Mouse (Mus musculus) embryonic facial prominence, embryonic 11.5 days (tissue): ENCODE data around the gene Gm20388. TPM values are rescaled to one million over a fixed set of nuclear protein-coding genes. Genes with fewer than 3 reads are reported as not detected.

Experiments
- ATAC-seq: fragments of 200-750 bp; cut with Nextera tagmentation; replicated peaks from 2 replicates; pipeline ENCODE4 v1.8.0; 2017; ENCODE audit warnings: low read depth; ENCODE audit not compliant: insufficient number of reproducible peaks, low FRiP score, low TSS enrichment
- DNase-seq: peaks from one replicate; pipeline ENCODE4 v3.0.0-alpha.2; 2015; ENCODE audit warnings: low spot score
- H3K27ac ChIP-seq: fragments of 300-500 bp; sonication (generic); replicated peaks from 2 replicates; pipeline ENCODE4 v1.5.1; 2014; ENCODE audit warnings: mild to moderate bottlenecking, low read depth, low read length, control low read depth
- H3K27me3 ChIP-seq: fragments of 300-500 bp; sonication (generic); 2 replicates; pipeline ENCODE4 v1.6.1; 2014; ENCODE audit warnings: mild to moderate bottlenecking, low read length, moderate library complexity, mixed read lengths; ENCODE audit not compliant: control insufficient read depth, insufficient read depth
- H3K36me3 ChIP-seq: fragments of 300-500 bp; sonication (generic); replicated peaks from 2 replicates; pipeline ENCODE4 v1.6.1; 2014; ENCODE audit warnings: low read depth, mild to moderate bottlenecking, low read length, moderate library complexity, mixed read lengths; ENCODE audit not compliant: control insufficient read depth, insufficient read depth
- H3K4me1 ChIP-seq: fragments of 300-500 bp; sonication (generic); 2 replicates; pipeline ENCODE4 v1.6.1; 2014; ENCODE audit warnings: low read length, mixed read lengths; ENCODE audit not compliant: control insufficient read depth, insufficient read depth
- H3K4me2 ChIP-seq: fragments of 300-500 bp; sonication (generic); 2 replicates; pipeline ENCODE4 v1.6.1; 2014; ENCODE audit warnings: low read depth, mild to moderate bottlenecking, control low read depth, low read length, moderate library complexity
- H3K4me3 ChIP-seq: fragments of 300-500 bp; sonication (generic); 2 replicates; pipeline ENCODE4 v1.5.1; 2014; ENCODE audit warnings: low read depth, low read length, control low read depth
- H3K9ac ChIP-seq: fragments of 300-500 bp; sonication (generic); replicated peaks from 2 replicates; pipeline ENCODE4 v1.6.1; 2014; ENCODE audit warnings: mild to moderate bottlenecking, control low read depth, low read length
- H3K9me3 ChIP-seq: fragments of 300-500 bp; sonication (generic); replicated peaks from 2 replicates; pipeline ENCODE4 v1.6.1; 2016; ENCODE audit warnings: mild to moderate bottlenecking, low read length, inconsistent platforms, mixed read lengths; ENCODE audit not compliant: control insufficient read depth
- WGBS: fragments of 180-500 bp; shearing (Covaris S2); extraction: QIAGEN DNeasy Blood & Tissue Kit; methylation state at CpG from one replicate; pipeline ENCODE4 v1.1.7; 2014; 5-methylcytosine and 5-hydroxymethylcytosine counted together
- polyA plus RNA-seq: library from polyadenylated mRNA; unstranded; fragments of >200 nt; fragmentation: Nextera tagmentation; extraction: Ambion mirVana; gene quantifications from 2 replicates; pipeline ENCODE4 v1.2.1, GENCODE M21; 2014

Gm20388 gene
- polyA plus RNA-seq, 1 experiment from 2014 or later = 3.1 TPM

- Histone ChIP-seq H3K27ac (no peak overlapping the region), H3K4me1 (no peaks in the 10 kb centered on the region; the same call in 1 of the 2 replicates), H3K4me2 (no peak overlapping the region), H3K9ac (no peak overlapping the region), H3K9me3 (no peaks in the 10 kb centered on the region), H3K36me3 (no peaks in the 10 kb centered on the region), H3K27me3 (no peaks in the 10 kb centered on the region; the same call in 1 of the 2 replicates), H3K4me3 (no peak overlapping the region)
- DNase-seq (no peak), ATAC-seq (no peak)
- WGBS = 56% methylated on average over 8 of the region's 8 CpGs
Observed at GRCm38 (mm10) chr8:123734486-123734885, 3823.8 kb downstream of the Gm20388 start.

GRCm38 (mm10) chr8:123736974-123737373, 3826.3 kb downstream of the Gm20388 start:
- WGBS = 76% methylated on average over 9 of the region's 9 CpGs
- no peak overlapping the region for H3K4me2 ChIP-seq
- no peaks in the 10 kb centered on the region for H3K36me3 ChIP-seq
- H3K4me1 ChIP-seq = no peaks in the 10 kb centered on the region
- ATAC-seq (no peak), DNase-seq (no peak)
- no peaks in the 10 kb centered on the region for H3K27me3 ChIP-seq
- H3K9me3 ChIP-seq = no peaks in the 10 kb centered on the region
- no peak overlapping the region for H3K4me3 ChIP-seq
- no peak overlapping the region for H3K9ac ChIP-seq
- H3K27ac ChIP-seq = no peak overlapping the region

- no peaks in the 10 kb centered on the region for H3K36me3 ChIP-seq
- H3K27me3 ChIP-seq = no peaks in the 10 kb centered on the region
- no peak overlapping the region for H3K4me2 ChIP-seq
- ATAC-seq (no peak), DNase-seq (no peak)
- no peaks in the 10 kb centered on the region for H3K4me1 ChIP-seq
- H3K9ac ChIP-seq = no peak overlapping the region
- no peaks in the 10 kb centered on the region for H3K9me3 ChIP-seq
- no peak overlapping the region for H3K27ac ChIP-seq
- WGBS = 75% methylated on average over 4 of the region's 4 CpGs
- no peak overlapping the region for H3K4me3 ChIP-seq
Observed at GRCm38 (mm10) chr8:123740263-123740662, 3829.6 kb downstream of the Gm20388 start.

GRCm38 (mm10) chr8:123741232-123741631, 3830.6 kb downstream of the Gm20388 start:
- Histone ChIP-seq H3K27ac (no peak overlapping the region), H3K4me2 (no peak overlapping the region), H3K36me3 (no peaks in the 10 kb centered on the region), H3K4me3 (no peak overlapping the region), H3K9ac (no peak overlapping the region), H3K4me1 (no peaks in the 10 kb centered on the region), H3K27me3 (no peaks in the 10 kb centered on the region), H3K9me3 (no peaks in the 10 kb centered on the region)
- no peak for ATAC-seq
- 64% methylated on average over 9 of the region's 9 CpGs for WGBS
- no peak for DNase-seq

GRCm38 (mm10) chr8:123746488-123746887, 3835.8 kb downstream of the Gm20388 start:
- Histone ChIP-seq H3K4me2 (no peak overlapping the region), H3K27me3 (no peaks in the 10 kb centered on the region), H3K4me3 (no peak overlapping the region), H3K27ac (no peak overlapping the region), H3K9ac (no peak overlapping the region), H3K4me1 (no peaks in the 10 kb centered on the region), H3K9me3 (no peaks in the 10 kb centered on the region), H3K36me3 (no peaks in the 10 kb centered on the region)
- 95% methylated on average over 4 of the region's 4 CpGs for WGBS
- ATAC-seq (no peak), DNase-seq (no peak)

GRCm38 (mm10) chr8:123747772-123748171, 3837.1 kb downstream of the Gm20388 start:
- DNase-seq = no peak
- Histone ChIP-seq H3K27ac (no peak overlapping the region), H3K4me1 (peaks cover under 1% of the 10 kb centered on the region; the same call in 1 of the 2 replicates), H3K4me2 (no peak overlapping the region), H3K9me3 (no peaks in the 10 kb centered on the region), H3K36me3 (no peaks in the 10 kb centered on the region), H3K9ac (no peak overlapping the region), H3K27me3 (no peaks in the 10 kb centered on the region), H3K4me3 (no peak overlapping the region)
- 47% methylated on average over 5 of the region's 5 CpGs for WGBS
- ATAC-seq = no peak

- Histone ChIP-seq H3K4me2 (no peak overlapping the region), H3K27me3 (no peaks in the 10 kb centered on the region), H3K4me1 (peaks cover 3% of the 10 kb centered on the region), H3K27ac (no peak overlapping the region), H3K36me3 (no peaks in the 10 kb centered on the region), H3K9ac (no peak overlapping the region), H3K9me3 (no peaks in the 10 kb centered on the region), H3K4me3 (no peak overlapping the region)
- DNase-seq = no peak
- ATAC-seq = no peak
- WGBS = 54% methylated on average over 5 of the region's 5 CpGs
Observed at GRCm38 (mm10) chr8:123750171-123750693, 3839.6 kb downstream of the Gm20388 start.

- Histone ChIP-seq H3K4me3 (no peak overlapping the region), H3K9me3 (no peaks in the 10 kb centered on the region), H3K9ac (no peak overlapping the region), H3K4me1 (peaks cover 3% of the 10 kb centered on the region), H3K27ac (no peak overlapping the region), H3K4me2 (no peak overlapping the region), H3K36me3 (no peaks in the 10 kb centered on the region), H3K27me3 (no peaks in the 10 kb centered on the region)
- WGBS = 47% methylated on average over 13 of the region's 13 CpGs
- DNase-seq = peak; percentile 60
- ATAC-seq = peak; percentile 53; the same call in 1 of the 2 replicates
Observed at GRCm38 (mm10) chr8:123752773-123753468, 3842.3 kb downstream of the Gm20388 start.
